Mouse (Mus musculus) myocyte (in vitro differentiated cells): ENCODE measurements around the gene Dram1.

Experiments
- MAX ChIP-seq: IDR thresholded peaks from one replicate; pipeline ENCODE4 v1.6.1; 2011; ENCODE audit warnings: low read depth, mild to moderate bottlenecking, control low read depth
- POLR2A ChIP-seq: IDR thresholded peaks from one replicate; pipeline ENCODE4 v1.6.1; 2011; ENCODE audit warnings: low read depth, mild to moderate bottlenecking, control low read depth, moderate library complexity; ENCODE audit not compliant: insufficient read length
- TCF12 ChIP-seq: IDR thresholded peaks from one replicate; pipeline ENCODE4 v1.6.1; 2011; ENCODE audit warnings: mild to moderate bottlenecking, control low read depth; ENCODE audit not compliant: poor library complexity, insufficient read depth, severe bottlenecking
- USF1 ChIP-seq: IDR thresholded peaks from one replicate; pipeline ENCODE4 v1.6.1; 2011; ENCODE audit warnings: low read depth, mild to moderate bottlenecking, control low read depth, moderate library complexity

GRCm38 (mm10) chr10:88362218-88362617 lies 16.7 kb downstream of the Dram1 start:
- no peak for TF ChIP-seq POLR2A
- no peak for TF ChIP-seq MAX
- no peak for TF ChIP-seq TCF12
- no peak for TF ChIP-seq USF1
